Mouse (Mus musculus): ENCODE results near the gene Kctd17.

The Kctd17 gene

DNA sequence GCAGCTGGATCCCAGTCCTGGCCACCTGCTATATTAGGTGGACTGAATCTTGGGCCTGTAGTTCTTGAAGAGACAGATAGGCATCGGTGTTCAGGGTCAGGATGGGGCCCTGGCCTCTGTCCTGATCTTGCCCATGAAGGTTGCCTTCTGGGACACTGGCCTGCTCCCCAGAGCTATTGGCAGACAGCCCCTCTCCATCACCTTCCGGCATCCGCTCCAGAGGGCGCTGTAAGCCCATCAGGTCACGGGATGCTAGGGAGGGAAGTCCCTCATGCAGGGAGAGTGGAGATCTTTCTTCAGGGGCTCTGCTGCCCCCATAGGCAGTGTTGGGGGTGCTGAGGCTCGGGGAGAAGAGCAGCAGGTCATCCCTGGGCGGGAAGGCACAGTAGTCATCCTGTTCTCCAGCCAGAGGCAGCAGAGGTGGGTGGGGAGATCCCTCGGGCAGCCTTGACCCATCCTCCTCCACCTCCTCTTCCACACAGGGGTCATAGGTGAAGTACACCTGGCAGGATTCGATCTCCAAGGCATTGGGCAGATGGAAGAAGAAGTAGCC is 53.2 kb downstream of the Kctd17 start:
- DNase-seq (ENCODE audit: low spot score): no peak

DNA sequence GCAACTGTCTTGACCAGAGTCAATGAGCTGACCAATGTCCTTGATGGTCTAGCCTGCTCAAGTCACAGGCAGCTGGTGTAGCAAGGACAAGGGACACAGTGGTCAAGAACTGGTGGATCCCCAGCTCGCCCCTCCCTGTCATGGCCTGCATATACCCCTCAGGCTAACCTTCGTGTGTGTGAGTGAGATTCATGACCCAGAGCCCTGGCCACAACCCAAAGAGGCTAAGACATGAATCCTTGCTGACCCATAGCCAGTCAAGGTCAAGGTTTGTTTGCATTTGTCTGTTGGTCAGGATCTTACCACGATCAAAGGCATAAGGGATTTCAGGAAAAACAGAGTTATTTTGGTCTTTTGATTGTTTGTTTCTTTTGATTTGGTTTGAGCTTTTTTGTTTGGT is 54.2 kb downstream of the Kctd17 start:
- no peak for DNase-seq (ENCODE audit: low spot score)

DNA sequence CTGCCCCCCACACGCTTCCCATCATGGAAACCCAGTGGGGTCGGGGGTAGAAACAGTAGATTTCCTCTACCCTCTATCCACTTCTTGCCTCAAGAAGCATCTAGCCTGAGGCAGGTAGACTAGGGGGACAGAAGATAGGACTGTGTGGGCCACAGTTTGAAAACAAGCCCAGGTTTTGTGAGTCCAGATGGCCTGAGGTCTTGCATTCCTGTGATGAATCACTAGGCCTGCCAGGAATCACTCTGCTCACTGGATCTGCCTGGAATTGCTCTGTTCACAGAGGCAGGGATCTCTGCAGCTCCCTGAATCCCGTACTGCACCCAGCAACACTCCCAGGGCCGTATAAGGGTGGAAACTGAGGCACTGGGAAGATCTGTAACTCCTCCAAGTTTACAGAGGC is 54.9 kb downstream of the Kctd17 start:
- DNase-seq (ENCODE audit: low spot score): no peak

DNA sequence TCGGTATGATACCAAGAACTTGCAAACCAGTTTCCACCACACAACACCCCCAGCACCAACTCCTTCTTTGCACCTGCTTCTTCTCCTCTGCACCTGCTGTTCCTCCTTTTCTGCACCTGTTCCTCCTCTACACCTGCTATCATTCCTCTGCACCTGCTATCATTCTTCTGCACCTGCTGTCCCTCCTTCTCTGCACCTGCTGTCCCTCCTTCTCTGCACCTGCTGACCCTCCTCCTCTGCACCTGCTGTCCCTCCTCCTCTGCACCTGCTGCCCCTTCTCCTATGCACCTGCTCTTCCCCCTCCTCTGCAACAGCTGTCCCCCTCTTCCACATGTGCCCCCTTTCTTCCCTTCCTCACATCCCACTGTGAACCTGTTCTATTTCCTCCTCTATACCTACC is 58.2 kb downstream of the Kctd17 start:
- DNase-seq (ENCODE audit: low spot score): no peak

DNA sequence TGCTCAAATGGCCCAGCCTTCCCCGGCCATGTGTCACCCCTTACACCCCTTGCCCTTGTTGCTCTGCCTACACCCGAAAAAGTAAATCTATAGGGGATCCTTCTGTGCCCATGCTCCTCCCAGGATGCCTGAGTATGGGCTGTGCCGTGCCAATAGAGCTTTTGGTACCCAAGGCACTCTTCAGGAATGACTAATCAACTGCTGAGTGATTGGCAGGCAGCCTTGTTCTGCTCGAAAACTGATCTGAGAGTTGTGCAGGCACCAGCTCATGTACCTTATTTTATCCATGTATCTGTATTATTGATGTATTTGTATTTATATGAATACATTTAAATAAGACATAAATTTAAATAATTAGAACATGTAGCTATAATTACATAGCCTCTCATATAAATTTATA is 58.7 kb downstream of the Kctd17 start:
- DNase-seq (ENCODE audit: low spot score): no peak
